In genomic region chr5:52016992-52017391, GRCm38 (mm10) we compare ENCODE assay signal across 19 mouse cellular contexts.
"Had no signal": no experiment of that assay in that cellular context is flagged by ENCODE, and none has a peak within 500 bp of the region (broad histone marks: within the 10 kb centered on the region; RNA-seq: fewer than 3 reads in every experiment).

No protein-coding gene starts in this region.

- H3K4me3 ChIP-seq: midbrain, embryonic 10.5 days; midbrain, embryonic 12.5 days; myocyte; neural tube, embryonic 13.5 days; neural tube, embryonic 15.5 days had no signal

- H3K4me1 ChIP-seq: midbrain, embryonic 10.5 days; midbrain, embryonic 12.5 days; neural tube, embryonic 13.5 days had no signal

- H3K27me3 ChIP-seq: midbrain, embryonic 12.5 days; neural tube, embryonic 13.5 days; neural tube, embryonic 15.5 days had no signal

- H3K9me3 ChIP-seq: midbrain, embryonic 10.5 days; midbrain, embryonic 12.5 days; neural tube, embryonic 13.5 days; neural tube, embryonic 15.5 days had no signal

- DNase-seq: lung, adult 2 months; lung, postnatal 10 days; lung, postnatal 4 days; midbrain, embryonic 14.5 days; retina, postnatal 1 day; right cerebral cortex, adult 18-20 months; right cerebral cortex, postnatal 25 days; right cerebral cortex, postnatal 4 days; spleen, adult 18-20 months; thymus, adult 18-20 months; thymus, postnatal 25 days; thymus, postnatal 4 days had no signal

- ATAC-seq: midbrain, embryonic 16.5 days had no signal

- H3K9ac ChIP-seq: liver, embryonic 14.5 days; midbrain, embryonic 12.5 days; neural tube, embryonic 13.5 days; neural tube, embryonic 15.5 days had no signal

- H3K36me3 ChIP-seq: midbrain, embryonic 10.5 days; midbrain, embryonic 12.5 days; neural tube, embryonic 13.5 days; neural tube, embryonic 15.5 days had no signal

- H3K27ac ChIP-seq: liver, embryonic 14.5 days; midbrain, embryonic 10.5 days; midbrain, embryonic 12.5 days; neural tube, embryonic 13.5 days; neural tube, embryonic 15.5 days had no signal
